In the genomic region with DNA sequence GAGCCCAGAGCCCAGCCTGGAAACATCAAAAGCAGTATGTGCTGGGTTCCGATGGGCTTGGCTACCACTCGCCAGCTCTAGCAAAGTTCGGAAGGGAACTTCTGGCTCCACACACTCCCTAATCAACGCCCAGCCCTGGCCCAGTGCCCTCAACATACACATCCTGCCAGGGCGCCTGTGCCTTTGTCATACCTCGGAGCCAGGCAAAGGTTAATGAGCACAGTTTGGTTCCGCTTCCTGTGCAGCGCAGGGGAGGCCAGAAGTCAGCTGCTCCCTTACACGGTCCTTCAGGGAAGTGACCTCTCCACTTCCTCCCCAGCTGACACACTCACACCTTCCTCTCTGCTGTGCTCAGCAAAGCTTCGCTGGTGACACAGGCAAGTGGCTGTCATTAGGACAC, we compare ENCODE assay signal across 9 mouse cellular contexts. TPM values are rescaled to one million over a fixed set of nuclear protein-coding genes. Genes with fewer than 3 reads are reported as not detected.
A peak's percentile ranks its signal among the peaks of the same experiment; 100 is the strongest.
DNase-seq lines count a peak whose midpoint lies in the region; ATAC-seq and TF ChIP-seq lines count a peak whose summit lies in the region.
"Had no signal": no experiment of that assay in that cellular context is flagged by ENCODE, and none has a peak within 500 bp of the region (broad histone marks: within the 10 kb centered on the region; RNA-seq: fewer than 3 reads in every experiment).

No protein-coding gene starts in this region.

- H3K36me3 ChIP-seq in embryonic facial prominence, embryonic 10.5 days (replicated peaks) = peaks cover 4% of the 10 kb centered on the region; the same call in 1 of the 2 replicates
- H3K36me3 ChIP-seq in liver, postnatal 0 days (replicated peaks; ENCODE audit: insufficient read depth, low read length) = no peaks in the 10 kb centered on the region

- TF ChIP-seq EP300 in liver, postnatal 0 days (IDR thresholded peaks at IDR 0.05; ENCODE audit: low read depth) = no peak

- H3K4me1 ChIP-seq in embryonic facial prominence, embryonic 10.5 days = peaks cover 35% of the 10 kb centered on the region
- peaks cover 52% of the 10 kb centered on the region for H3K4me1 ChIP-seq in liver, postnatal 0 days (ENCODE audit: insufficient read depth)

- ATAC-seq in inflammation-experienced regulatory T-cells, adult 6 months = peak; percentile 97
- peak; percentile 62 for ATAC-seq in liver, postnatal 0 days
- ATAC-seq: Patski had no signal

- H3K9me3 ChIP-seq in embryonic facial prominence, embryonic 10.5 days = no peaks in the 10 kb centered on the region
- no peaks in the 10 kb centered on the region for H3K9me3 ChIP-seq in liver, postnatal 0 days (ENCODE audit: low read length)

- H3K27ac ChIP-seq in embryonic facial prominence, embryonic 10.5 days (replicated peaks) = peak overlapping the region; percentile 69
- peak overlapping the region; percentile 60 for H3K27ac ChIP-seq in liver, postnatal 0 days (ENCODE audit: low read depth)

- 33% methylated on average over 10 of the region's 10 CpGs for WGBS in embryonic facial prominence, embryonic 10.5 days
- 33% methylated on average over 10 of the region's 10 CpGs for WGBS in liver, postnatal 0 days (ENCODE audit: insufficient replicate concordance)

- 0 out of 2 replicates have a peak overlapping the region, but pooled peaks have one; percentile 18 for H3K4me2 ChIP-seq in liver, postnatal 0 days (ENCODE audit: low read depth, low read length)

- no peak for TF ChIP-seq CTCF in liver, postnatal 0 days (IDR thresholded peaks at IDR 0.05; ENCODE audit: low read depth)

- DNase-seq in kidney, adult 9 months = peak; percentile 40
- no peak for DNase-seq in kidney, adult 18-20 months
- DNase-seq in embryonic facial prominence, embryonic 10.5 days (ENCODE audit: low spot score) = peak; percentile 57
- peak; percentile 80 for DNase-seq in liver, postnatal 0 days
- peak; percentile 70 to 84 for DNase-seq in spleen, postnatal 4 days (ENCODE audit: low spot score in 2 of 2)
- DNase-seq in urinary bladder, adult 18-20 months (ENCODE audit: low spot score in 2 of 2) = no peak
- no peak for DNase-seq in retina, embryonic 14.5 days (ENCODE audit: low spot score)

- 0 out of 2 replicates have a peak overlapping the region, but pooled peaks have one; percentile 23 for H3K9ac ChIP-seq in liver, postnatal 0 days (replicated peaks)

- 0 out of 2 replicates have a peak overlapping the region, but pooled peaks have one; percentile 21 for H3K4me3 ChIP-seq in embryonic facial prominence, embryonic 10.5 days
- H3K4me3 ChIP-seq in liver, postnatal 0 days (ENCODE audit: low read depth, low read length) = no peak overlapping the region

- H3K27me3 ChIP-seq in embryonic facial prominence, embryonic 10.5 days (replicated peaks; ENCODE audit: low read depth, poor library complexity, severe bottlenecking) = no peaks in the 10 kb centered on the region
- no peaks in the 10 kb centered on the region for H3K27me3 ChIP-seq in liver, postnatal 0 days (ENCODE audit: insufficient read depth, low read length)
- H3K27me3 ChIP-seq: Patski had no signal

RNA-seq across cellular contexts. Expression of a gene that starts 31.9 kb away (rescaled TPM):
- 2.6 and 2.9 TPM in 2 replicates for polyA plus RNA-seq in embryonic facial prominence, embryonic 10.5 days (2016; fragmentation: Nextera tagmentation; extraction: Ambion mirVana)
- polyA plus RNA-seq in inflammation-experienced regulatory T-cells, adult 6 months (2017; shearing (Covaris generic)) = under 1 TPM; 0.30 to 0.87 (median 0.54) TPM
- 0.82 and 0.95 TPM in 2 replicates for polyA plus RNA-seq in liver, postnatal 0 days (2015; fragmentation: Nextera tagmentation; extraction: Ambion mirVana)

Comparison
In these comparisons a context has a peak if more than half of its experiments do, and no peak if none do; other contexts are left out.
1. DNase-seq: peak in kidney, adult 9 months (single experiment), embryonic facial prominence, embryonic 10.5 days (single experiment), liver, postnatal 0 days (single experiment) and spleen, postnatal 4 days (2 of 2); none in kidney, adult 18-20 months (single experiment), urinary bladder, adult 18-20 months (0 of 2) and retina, embryonic 14.5 days (single experiment).